Mouse (Mus musculus) cerebellum, postnatal 14 days (tissue): ENCODE data around the gene Gm4779.
A peak's percentile ranks its signal among the peaks of the same experiment; 100 is the strongest.
"Not testable (repeated sequence)": the region's sequence is repeated elsewhere in the genome, so short reads cannot be mapped to it uniquely, and the experiment has no call there.

ENCODE experiments used
- DNase-seq, 2 experiments: peaks; one replicate each; pipeline ENCODE4 v3.0.0; 2021; ENCODE audit warnings: mixed read lengths in 2 of 2

The Gm4779 gene

DNA sequence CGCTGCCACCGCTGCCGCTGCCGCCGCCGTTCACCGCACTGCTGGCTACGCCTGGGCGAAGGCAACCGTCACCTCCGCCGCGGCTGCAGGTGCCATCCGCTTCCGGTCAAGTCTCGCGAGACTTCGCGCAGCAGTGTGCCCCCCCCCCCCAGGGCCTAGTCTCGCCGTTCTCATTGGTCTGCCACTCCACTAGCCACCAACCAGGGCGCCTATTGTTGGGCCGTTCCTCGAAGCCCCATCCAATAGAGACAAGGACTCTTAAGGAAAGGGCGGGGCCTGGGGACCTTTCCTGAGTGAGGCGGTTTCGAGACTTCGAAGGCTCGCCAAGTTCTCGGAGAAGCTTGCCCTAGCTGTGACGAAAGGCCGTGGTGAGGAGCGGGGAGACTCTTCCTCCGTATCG lies at the start of gene Gm4779, which contains the start of gene 8030474K03Rik:
Gene Gm4779 (minus strand): TSS at position 82 of the 400 bp plus-strand sequence.
Gene 8030474K03Rik (plus strand): TSS at position 315 of the 400 bp plus-strand sequence.
- no peak for DNase-seq

DNA sequence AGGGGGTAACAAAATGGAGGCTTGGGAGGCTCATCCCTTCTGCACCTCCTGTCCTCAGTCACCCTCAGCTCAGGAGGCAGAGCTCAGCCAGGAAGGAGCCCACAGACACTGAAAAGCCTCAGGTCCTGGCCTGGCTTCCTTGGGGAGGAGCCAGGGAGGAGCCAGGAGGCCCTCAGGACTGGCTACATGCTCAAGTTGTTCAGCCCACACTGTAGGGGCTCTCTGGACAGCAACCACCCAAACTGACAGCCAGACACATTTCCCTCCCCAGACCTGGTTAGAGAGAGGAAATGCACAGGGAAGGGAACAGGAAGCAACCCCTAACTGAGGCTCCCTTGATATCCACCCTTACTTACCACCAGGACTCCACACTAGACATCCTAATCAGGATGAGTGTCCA lies 25.8 kb upstream of the Gm4779 start:
- DNase-seq = not testable (repeated sequence)

DNA sequence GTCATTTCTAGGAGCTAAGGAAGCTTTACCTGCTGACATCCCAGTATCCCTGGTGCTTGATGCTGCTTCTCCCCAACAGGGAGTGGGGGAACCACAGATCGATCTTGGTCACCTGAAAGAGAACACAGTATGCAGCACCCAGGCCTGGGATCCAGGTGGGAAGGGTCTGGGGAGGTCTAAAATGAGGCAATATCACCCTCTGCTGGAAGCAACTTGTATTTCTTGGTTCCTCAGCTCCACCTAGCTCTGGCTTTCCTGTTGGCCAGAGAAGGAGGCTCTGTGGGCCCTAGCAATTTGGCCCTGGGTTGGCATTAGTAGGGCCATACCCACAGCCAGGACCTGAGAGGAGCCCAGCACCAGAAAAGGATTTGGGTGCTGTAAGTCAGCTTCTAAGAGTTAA lies 24.9 kb upstream of the Gm4779 start:
- DNase-seq = peak; percentile 22 to 34

GRCm38 (mm10) chrX:101811750-101812149 lies 17.5 kb upstream of the Gm4779 start:
- DNase-seq = no peak

DNA sequence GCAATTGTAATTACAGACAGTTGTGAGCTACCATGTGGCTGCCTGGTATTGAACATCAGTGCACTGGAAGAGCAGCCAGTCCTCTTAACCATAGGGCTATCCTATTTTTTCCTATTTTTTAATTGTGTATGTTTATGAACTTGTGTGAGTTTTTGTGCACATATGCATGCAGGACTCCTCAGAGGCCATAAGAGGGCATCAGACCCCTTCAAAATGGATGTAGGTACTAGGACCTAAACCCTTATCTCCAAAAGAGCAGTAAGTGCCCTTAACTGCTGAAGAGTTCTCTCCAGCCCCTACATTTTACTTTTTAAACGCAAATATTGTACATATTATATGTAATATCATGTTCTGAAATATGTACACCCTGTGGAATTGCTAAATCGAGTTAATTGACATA lies 11.3 kb upstream of the Gm4779 start:
- peak; percentile 34 to 46 for DNase-seq

GRCm38 (mm10) chrX:101791551-101791950 lies 2.7 kb downstream of the Gm4779 start:
- peak; percentile 69 to 81 for DNase-seq

GRCm38 (mm10) chrX:101772035-101772434 lies 22.2 kb downstream of the Gm4779 start:
- peak; percentile 64 to 76 for DNase-seq

DNA sequence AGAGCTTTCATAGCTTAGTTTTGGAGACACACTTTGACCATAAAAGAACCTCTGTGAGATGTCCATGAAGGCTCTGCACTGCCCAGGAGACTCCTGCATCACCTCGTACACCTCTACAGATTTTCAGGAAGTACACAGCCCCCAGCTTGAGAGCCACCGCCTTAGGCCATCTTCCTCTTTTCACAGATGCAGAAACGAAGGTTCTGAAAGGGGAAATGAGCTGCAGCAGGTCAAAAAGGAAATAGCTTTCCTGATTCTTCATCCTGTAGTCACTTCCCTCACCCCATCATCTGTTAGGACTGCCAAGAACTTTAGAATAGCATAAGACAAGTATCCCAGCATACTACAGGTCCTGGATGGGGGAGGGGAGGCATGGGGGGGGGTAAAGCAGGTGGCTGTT lies 23.9 kb downstream of the Gm4779 start:
- DNase-seq = no peak

- no peak for DNase-seq
These were observed 24.7 kb downstream of the Gm4779 start for GRCm38 (mm10) chrX:101769478-101769877.

- DNase-seq = no peak
These were observed 26.9 kb downstream of the Gm4779 start for GRCm38 (mm10) chrX:101767280-101767679.

GRCm38 (mm10) chrX:101765111-101765510 lies 29.1 kb downstream of the Gm4779 start:
- no peak for DNase-seq

GRCm38 (mm10) chrX:101764621-101765020 lies 29.6 kb downstream of the Gm4779 start:
- DNase-seq = no peak

- peak; percentile 43 to 70 for DNase-seq
These were observed 39.7 kb downstream of the Gm4779 start for GRCm38 (mm10) chrX:101754478-101754877.

- no peak for DNase-seq
These were observed 44.1 kb downstream of the Gm4779 start for GRCm38 (mm10) chrX:101750144-101750543.

- DNase-seq = no peak
These were observed 53.2 kb downstream of the Gm4779 start for GRCm38 (mm10) chrX:101741064-101741433.

- no peak for DNase-seq
These were observed 53.7 kb downstream of the Gm4779 start for GRCm38 (mm10) chrX:101740335-101741063.
